Mouse (Mus musculus) CH12.LX (cell line): ENCODE measurements at regions not wholly inside any gene's neighbourhood (a gene's known extent, or its start where the extent isn't known, plus 50 kb on each side); places are given as distances from the start of the nearest gene placed in this dataset.

Experiments used
- DNase-seq: peaks from one replicate; pipeline ENCODE4 v3.0.0-alpha.2; 2013; ENCODE audit errors: extremely low read depth
- H3K27ac ChIP-seq: 2 replicates; pipeline ENCODE4 v1.5.1; 2012; ENCODE audit warnings: low read depth, mild to moderate bottlenecking, control low read depth, moderate library complexity; ENCODE audit not compliant: insufficient read depth
- H3K27me3 ChIP-seq: replicated peaks from 2 replicates; pipeline ENCODE3; 2012; ENCODE audit warnings: inconsistent platforms
- H3K36me3 ChIP-seq, 2 experiments: replicated peaks in 1 of 2; 2 replicates each; pipeline versions ENCODE3 to v1.6.1; 2012; ENCODE audit warnings: inconsistent platforms in 1 of 2, low read length in 1 of 2, mild to moderate bottlenecking in 1 of 2, mixed read lengths in 1 of 2, moderate library complexity in 1 of 2; ENCODE audit not compliant: control insufficient read depth in 1 of 2, insufficient read depth in 1 of 2
- H3K4me1 ChIP-seq, 2 experiments: 2 replicates each; pipeline ENCODE4 v1.6.1; 2012; ENCODE audit warnings: inconsistent platforms in 1 of 2, moderate library complexity in 1 of 2; ENCODE audit not compliant: insufficient read depth in 2 of 2, control insufficient read depth in 1 of 2
- H3K4me2 ChIP-seq: 2 replicates; pipeline ENCODE4 v1.6.1; 2012; ENCODE audit warnings: low read depth, mild to moderate bottlenecking, control low read depth; ENCODE audit not compliant: poor library complexity, insufficient read depth, severe bottlenecking
- H3K4me3 ChIP-seq, 3 experiments: fragments of 150-350 bp in 1 of 3; sonication (generic) in 1 of 3; replicated peaks in 1 of 3; 2 replicates each; pipeline versions ENCODE3 to v1.5.1; 2011 to 2012; ENCODE audit warnings: low read depth in 2 of 3, low read length in 2 of 3, mild to moderate bottlenecking in 2 of 3, moderate library complexity in 2 of 3, control low read depth in 1 of 3, improper control_type of control experiment in 1 of 3, inconsistent platforms in 1 of 3, mixed read lengths in 1 of 3; ENCODE audit not compliant: poor library complexity in 1 of 3
- H3K79me2 ChIP-seq: replicated peaks from 2 replicates; pipeline ENCODE4 v1.6.1; 2012; ENCODE audit warnings: mild to moderate bottlenecking, moderate library complexity; ENCODE audit not compliant: control insufficient read depth, poor library complexity, insufficient read depth, severe bottlenecking; ENCODE audit errors: extremely low read depth
- H3K9ac ChIP-seq: 2 replicates; pipeline ENCODE4 v1.6.1; 2012; ENCODE audit warnings: low read depth, mild to moderate bottlenecking, control low read depth, moderate library complexity; ENCODE audit not compliant: insufficient read depth
- H3K9me3 ChIP-seq: replicated peaks from 2 replicates; pipeline ENCODE3; 2012; ENCODE audit warnings: low read length, inconsistent platforms, mixed read lengths
- BHLHE40 ChIP-seq: IDR thresholded peaks from 2 replicates; pipeline ENCODE4 v1.6.1; 2011; ENCODE audit warnings: mild to moderate bottlenecking, low read depth, low read length, improper control_type of control experiment
- CHD1 ChIP-seq: IDR thresholded peaks from 2 replicates; pipeline ENCODE4 v1.6.1; 2012; ENCODE audit warnings: low read depth, low read length, improper control_type of control experiment, inconsistent platforms
- CTCF ChIP-seq, 2 experiments: IDR thresholded peaks in 1 of 2; conservative IDR thresholded peaks in 1 of 2; 2 replicates each; pipeline ENCODE4 v1.5.1; 2011 to 2012; ENCODE audit warnings: low read depth in 2 of 2, low read length in 2 of 2, improper control_type of control experiment in 1 of 2, inconsistent platforms in 1 of 2, mild to moderate bottlenecking in 1 of 2, moderate library complexity in 1 of 2
- EP300 ChIP-seq: IDR thresholded peaks from 2 replicates; pipeline ENCODE4 v1.6.1; 2011; ENCODE audit warnings: low read length, improper control_type of control experiment
- ETS1 ChIP-seq: conservative IDR thresholded peaks from 2 replicates; pipeline ENCODE4 v1.6.1; 2012; ENCODE audit warnings: low read depth, mild to moderate bottlenecking, inconsistent platforms, low read length, improper control_type of control experiment, moderate library complexity
- GABPA ChIP-seq: IDR thresholded peaks from 2 replicates; pipeline ENCODE4 v1.6.1; 2012; ENCODE audit warnings: low read depth, low read length, improper control_type of control experiment, inconsistent platforms; ENCODE audit not compliant: insufficient replicate concordance
- HCFC1 ChIP-seq: IDR thresholded peaks from 2 replicates; pipeline ENCODE4 v1.6.1; 2012; ENCODE audit warnings: low read depth, mild to moderate bottlenecking, inconsistent platforms, low read length, improper control_type of control experiment
- JUN ChIP-seq: IDR thresholded peaks from 2 replicates; pipeline ENCODE4 v1.6.1; 2011; ENCODE audit warnings: low read depth, mild to moderate bottlenecking, low read length, improper control_type of control experiment, moderate library complexity; ENCODE audit not compliant: insufficient read depth
- MAX ChIP-seq: IDR thresholded peaks from 2 replicates; pipeline ENCODE4 v1.6.1; 2011; ENCODE audit warnings: low read length, improper control_type of control experiment
- MEF2A ChIP-seq: IDR thresholded peaks from 2 replicates; pipeline ENCODE4 v1.6.1; 2014; ENCODE audit warnings: low read depth, mild to moderate bottlenecking, inconsistent platforms, low read length, improper control_type of control experiment, borderline replicate concordance
- MXI1 ChIP-seq: IDR thresholded peaks from 2 replicates; pipeline ENCODE4 v1.6.1; 2011; ENCODE audit warnings: mild to moderate bottlenecking, low read depth, low read length, improper control_type of control experiment
- MYC ChIP-seq: IDR thresholded peaks from 2 replicates; pipeline ENCODE4 v1.6.1; 2011; ENCODE audit warnings: low read depth, mild to moderate bottlenecking, improper control_type of control experiment, low read length
- NELFE ChIP-seq: IDR thresholded peaks from 2 replicates; pipeline ENCODE4 v1.6.1; 2011; ENCODE audit warnings: low read depth, low read length, improper control_type of control experiment
- NRF1 ChIP-seq: IDR thresholded peaks from 2 replicates; pipeline ENCODE4 v1.6.1; 2014; ENCODE audit warnings: low read depth, mild to moderate bottlenecking, inconsistent platforms, low read length, improper control_type of control experiment, moderate library complexity
- POLR2A ChIP-seq: IDR thresholded peaks from 2 replicates; pipeline ENCODE4 v1.6.1; 2011; ENCODE audit warnings: low read depth, mild to moderate bottlenecking, improper control_type of control experiment, low read length
- RAD21 ChIP-seq: IDR thresholded peaks from 2 replicates; pipeline ENCODE4 v1.6.1; 2011; ENCODE audit warnings: low read depth, mild to moderate bottlenecking, low read length, improper control_type of control experiment, moderate library complexity
- SMC3 ChIP-seq: IDR thresholded peaks from 2 replicates; pipeline ENCODE4 v1.6.1; 2011; ENCODE audit warnings: low read depth, low read length, improper control_type of control experiment
- UBTF ChIP-seq: IDR thresholded peaks from 2 replicates; pipeline ENCODE4 v1.6.1; 2012; ENCODE audit warnings: low read depth, mild to moderate bottlenecking, inconsistent platforms, low read length, improper control_type of control experiment, moderate library complexity
- USF1 ChIP-seq: IDR thresholded peaks from 2 replicates; pipeline ENCODE4 v1.6.1; 2014; ENCODE audit warnings: low read depth, mild to moderate bottlenecking, inconsistent platforms, low read length, improper control_type of control experiment
- ZC3H11A ChIP-seq: IDR thresholded peaks from 2 replicates; pipeline ENCODE4 v1.6.1; 2012; ENCODE audit warnings: low read depth, mild to moderate bottlenecking, inconsistent platforms, low read length, improper control_type of control experiment
- ZKSCAN1 ChIP-seq: IDR thresholded peaks from 2 replicates; pipeline ENCODE4 v1.6.1; 2012; ENCODE audit warnings: low read depth, inconsistent platforms, low read length, improper control_type of control experiment, borderline replicate concordance
- ZNF384 ChIP-seq: IDR thresholded peaks from 2 replicates; pipeline ENCODE4 v1.6.1; 2012; ENCODE audit warnings: low read depth, low read length, improper control_type of control experiment, inconsistent platforms
- dilution Hi-C: fragments of 300-500 bp; cut with MboI; formaldehyde crosslinking; loops from 2 replicates; pipeline ENCODE4 v1.14.3; 2020; ENCODE audit warnings: low sequenced_read_pairs; ENCODE audit not compliant: extremely low pct_unique_long_range_greater_than_20kb, extremely low pct_ligation_motif_present
- in situ Hi-C: fragments of 300-500 bp; cut with MboI; formaldehyde crosslinking; loops from 3 replicates; pipeline ENCODE4 v1.14.3; 2019; ENCODE audit warnings: low sequenced_read_pairs, low pct_ligation_motif_present, low pct_unique_long_range_greater_than_20kb, mixed read lengths

DNA sequence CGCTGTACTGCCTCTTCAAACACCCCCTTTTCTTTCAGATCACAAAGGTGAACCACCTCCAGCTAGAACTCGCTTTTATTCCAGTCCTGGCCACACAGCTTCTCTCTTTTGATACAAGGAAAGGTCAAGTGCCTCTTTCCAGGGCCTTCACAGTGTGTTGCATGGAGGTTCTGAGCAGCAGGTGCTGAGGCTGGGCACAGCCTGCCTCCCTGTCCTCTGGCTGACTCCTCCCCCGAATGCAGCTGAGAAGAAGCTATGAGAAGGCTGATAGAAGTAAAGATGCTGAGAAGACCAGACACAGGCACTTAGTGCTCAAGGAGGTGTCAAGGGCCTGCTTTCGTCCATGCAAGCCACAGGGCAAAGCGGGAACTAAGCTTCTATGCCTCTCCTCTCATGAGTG, 248.2 kb downstream of the Pdcd6ip start:
- in situ Hi-C loops (no loop called here), dilution Hi-C loops (no loop called here)
- Histone ChIP-seq H3K27me3 (no peaks in the 10 kb centered on the region), H3K4me3 (no peak overlapping the region), H3K4me1 (no peaks in the 10 kb centered on the region), H3K36me3 (no peaks in the 10 kb centered on the region), H3K9me3 (peaks cover 8% of the 10 kb centered on the region), H3K79me2 (no peaks in the 10 kb centered on the region), H3K9ac (no peak overlapping the region), H3K4me2 (no peak overlapping the region), H3K27ac (no peak overlapping the region)
- DNase-seq: no peak
- TF ChIP-seq UBTF (no peak), MAX (no peak), MXI1 (no peak), NRF1 (no peak), ZC3H11A (no peak), BHLHE40 (no peak), EP300 (no peak), ZNF384 (no peak), ZKSCAN1 (no peak), CTCF (conservative IDR thresholded peaks at IDR 0.05 in 1 of 2, IDR thresholded peaks at IDR 0.05 in 1 of 2; ENCODE audit: low read depth in 2 of 2, low read length in 2 of 2) (no peak), MEF2A (no peak), MYC (no peak), POLR2A (no peak), HCFC1 (no peak), CHD1 (no peak), USF1 (no peak), RAD21 (no peak), GABPA (no peak)

GRCm38 (mm10) chr9:113459221-113459620, 248.8 kb downstream of the Pdcd6ip start:
- no peak overlapping the region for H3K4me3 ChIP-seq
- dilution Hi-C loops: no loop called here
- no peaks in the 10 kb centered on the region for H3K79me2 ChIP-seq
- no peak overlapping the region for H3K9ac ChIP-seq
- no peak for DNase-seq
- in situ Hi-C loops: no loop called here
- H3K4me1 ChIP-seq: no peaks in the 10 kb centered on the region
- H3K27ac ChIP-seq: no peak overlapping the region
- TF ChIP-seq ETS1 (no peak), NELFE (no peak), JUN (no peak), ZKSCAN1 (no peak), EP300 (no peak), SMC3 (no peak)
- H3K36me3 ChIP-seq: no peaks in the 10 kb centered on the region
- no peaks in the 10 kb centered on the region for H3K27me3 ChIP-seq
- no peak overlapping the region for H3K4me2 ChIP-seq
- H3K9me3 ChIP-seq: peaks cover 8% of the 10 kb centered on the region
